Comparison of ENCODE assay signal across 21 mouse cellular contexts in genomic region chr8:101591115-101591514, GRCm38 (mm10).
"Had no signal": no experiment of that assay in that cellular context is flagged by ENCODE, and none has a peak within 500 bp of the region (broad histone marks: within the 10 kb centered on the region; RNA-seq: fewer than 3 reads in every experiment).

No protein-coding gene starts in this region.

- H3K36me3 ChIP-seq: limb, embryonic 12.5 days; limb, embryonic 15.5 days; liver, embryonic 12.5 days; liver, embryonic 15.5 days; lung, embryonic 15.5 days; midbrain, embryonic 10.5 days; neural tube, embryonic 12.5 days; neural tube, embryonic 15.5 days; stomach, embryonic 15.5 days had no signal

- H3K27ac ChIP-seq: kidney, postnatal 0 days; limb, embryonic 12.5 days; limb, embryonic 15.5 days; liver, embryonic 12.5 days; liver, embryonic 15.5 days; lung, embryonic 15.5 days; midbrain, embryonic 10.5 days; neural tube, embryonic 12.5 days; neural tube, embryonic 15.5 days; stomach, embryonic 15.5 days had no signal

- H3K27me3 ChIP-seq: limb, embryonic 12.5 days; limb, embryonic 15.5 days; liver, embryonic 12.5 days; liver, embryonic 15.5 days; lung, embryonic 15.5 days; megakaryocyte, embryonic 14.5 days; neural tube, embryonic 12.5 days; neural tube, embryonic 15.5 days; stomach, embryonic 15.5 days had no signal

- ATAC-seq: liver, embryonic 12.5 days had no signal

- DNase-seq: kidney, adult 2 months; kidney, postnatal 25 days; left cerebral cortex, postnatal 4 days; lung, adult 18-20 months; lung, postnatal 10 days; lung, postnatal 36 days; right cerebral cortex, adult 18-20 months; right cerebral cortex, postnatal 25 days; spleen, adult 18-20 months; thymus, postnatal 25 days had no signal

- H3K9ac ChIP-seq: limb, embryonic 12.5 days; limb, embryonic 15.5 days; liver, embryonic 12.5 days; liver, embryonic 15.5 days; lung, embryonic 15.5 days; neural tube, embryonic 12.5 days; neural tube, embryonic 15.5 days; stomach, embryonic 15.5 days had no signal

- H3K4me3 ChIP-seq: limb, embryonic 12.5 days; limb, embryonic 15.5 days; liver, embryonic 12.5 days; liver, embryonic 15.5 days; lung, embryonic 15.5 days; megakaryocyte, embryonic 14.5 days; midbrain, embryonic 10.5 days; neural tube, embryonic 12.5 days; neural tube, embryonic 15.5 days; stomach, embryonic 15.5 days had no signal

- H3K4me2 ChIP-seq: limb, embryonic 12.5 days; limb, embryonic 15.5 days; liver, embryonic 12.5 days; liver, embryonic 15.5 days; lung, embryonic 15.5 days; neural tube, embryonic 12.5 days; neural tube, embryonic 15.5 days; stomach, embryonic 15.5 days had no signal

- H3K9me3 ChIP-seq: limb, embryonic 12.5 days; limb, embryonic 15.5 days; liver, embryonic 12.5 days; liver, embryonic 15.5 days; lung, embryonic 15.5 days; megakaryocyte, embryonic 14.5 days; midbrain, embryonic 10.5 days; neural tube, embryonic 12.5 days; neural tube, embryonic 15.5 days; stomach, embryonic 15.5 days had no signal

- H3K4me1 ChIP-seq: limb, embryonic 12.5 days; limb, embryonic 15.5 days; liver, embryonic 12.5 days; liver, embryonic 15.5 days; lung, embryonic 15.5 days; megakaryocyte, embryonic 14.5 days; midbrain, embryonic 10.5 days; neural tube, embryonic 12.5 days; neural tube, embryonic 15.5 days; stomach, embryonic 15.5 days had no signal
